Mouse (Mus musculus) cerebellum, adult 2 months (tissue): ENCODE results near the gene Elmod2. TPM values are rescaled to one million over a fixed set of nuclear protein-coding genes. Genes with fewer than 3 reads are reported as not detected.
A peak's percentile ranks its signal among the peaks of the same experiment; 100 is the strongest.
"Not testable (repeated sequence)": the region's sequence is repeated elsewhere in the genome, so short reads cannot be mapped to it uniquely, and the experiment has no call there.

Experiments used
- DNase-seq, 2 experiments: peaks; one replicate each; pipeline ENCODE4 v3.0.0; 2021
- H3K27ac ChIP-seq: fragments of 200-500 bp; 2 replicates; pipeline ENCODE4 v1.5.1; 2012; ENCODE audit warnings: low read length, control low read depth, inconsistent platforms; ENCODE audit not compliant: insufficient read depth
- H3K27me3 ChIP-seq: fragments of 200-500 bp; 2 replicates; pipeline ENCODE4 v1.6.1; 2012; ENCODE audit warnings: inconsistent platforms, mild to moderate bottlenecking, low read length, moderate library complexity; ENCODE audit not compliant: control insufficient read depth, insufficient read depth
- H3K4me1 ChIP-seq: fragments of 200-500 bp; 2 replicates; pipeline ENCODE4 v1.6.1; 2011; ENCODE audit warnings: low read length; ENCODE audit not compliant: control insufficient read depth, insufficient read depth
- H3K4me3 ChIP-seq: fragments of 200-500 bp; replicated peaks from 2 replicates; pipeline ENCODE3; 2011; ENCODE audit warnings: mild to moderate bottlenecking, low read depth, low read length, control low read depth; ENCODE audit not compliant: insufficient read depth
- CTCF ChIP-seq: fragments of 200-500 bp; IDR thresholded peaks from 2 replicates; pipeline ENCODE4 v1.5.1; 2011; ENCODE audit warnings: low read depth, mild to moderate bottlenecking, control low read depth, low read length, moderate library complexity, borderline replicate concordance; ENCODE audit not compliant: insufficient read depth
- POLR2A ChIP-seq: fragments of 200-500 bp; IDR thresholded peaks from 2 replicates; pipeline ENCODE4 v1.6.1; 2011; ENCODE audit warnings: low read length, control low read depth, borderline replicate concordance; ENCODE audit not compliant: insufficient read depth
- WGBS: fragments of 180-500 bp; shearing (Covaris S2); methylation state at CpG from one replicate; pipeline ENCODE4 v1.1.7; 2018; 5-methylcytosine and 5-hydroxymethylcytosine counted together
- polyA plus RNA-seq: library from polyadenylated mRNA; depleted of rRNA; stranded (reverse); fragments of >200 nt; gene quantifications from 2 replicates; pipeline ENCODE4 v1.2.3, GENCODE M21; 2012

Gene Elmod2
- polyA plus RNA-seq, 1 experiment, result 11.9 TPM

DNA sequence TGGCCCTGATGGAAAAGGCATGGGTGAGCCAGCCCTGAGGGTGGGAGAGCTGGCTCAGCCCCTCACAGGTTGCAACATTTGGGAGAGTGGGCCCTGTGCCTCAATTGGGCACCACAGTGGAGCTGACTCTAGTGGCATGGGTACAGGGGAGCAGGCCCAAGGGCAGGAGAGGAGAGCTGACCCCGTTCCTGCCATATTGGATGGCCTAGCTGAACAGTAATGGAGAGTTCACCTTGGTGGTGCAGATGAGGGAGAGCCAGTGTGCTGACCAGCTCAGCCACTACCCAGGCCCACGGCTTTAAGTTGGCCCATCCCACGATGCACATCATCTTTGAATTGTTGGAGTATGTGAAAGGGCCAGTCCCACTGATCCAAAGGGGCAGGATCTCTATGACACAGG lies 9.8 kb upstream of the Elmod2 start:
- WGBS, result 86% methylated on average over 3 of the region's 3 CpGs
- no peak overlapping the region for H3K27ac ChIP-seq
- TF ChIP-seq POLR2A, result no peak
- TF ChIP-seq CTCF, result no peak
- H3K4me1 ChIP-seq, result no peaks in the 10 kb centered on the region
- no peak for DNase-seq
- H3K27me3 ChIP-seq, result no peaks in the 10 kb centered on the region
- no peak overlapping the region for H3K4me3 ChIP-seq

DNA sequence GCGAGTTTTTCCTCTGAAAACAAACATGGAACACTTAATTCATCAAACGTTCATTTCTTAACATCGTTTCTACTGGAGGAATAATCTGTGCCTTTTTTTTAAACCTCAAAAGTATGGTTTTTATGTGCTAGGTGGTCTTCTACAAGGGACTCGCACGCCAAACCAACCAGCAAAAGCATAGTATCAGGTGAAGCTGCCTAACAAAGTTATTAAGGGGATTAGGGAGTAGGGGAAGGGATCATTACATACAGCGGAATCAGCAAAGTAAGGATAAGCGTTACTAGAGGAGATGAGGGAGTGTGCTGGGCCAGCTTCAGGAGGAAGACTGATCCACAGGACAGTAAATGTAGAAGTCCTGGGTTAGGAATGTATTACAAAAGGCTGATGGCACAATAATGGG lies 578 bp upstream of the Elmod2 start:
- DNase-seq, result no peak
- no peak for TF ChIP-seq CTCF
- no peak for TF ChIP-seq POLR2A
- Histone ChIP-seq H3K27ac (no peak overlapping the region), H3K4me1 (no peaks in the 10 kb centered on the region), H3K4me3 (peak overlapping the region; percentile 32), H3K27me3 (no peaks in the 10 kb centered on the region)
- WGBS, result 19% methylated on average over 7 of the region's 7 CpGs

DNA sequence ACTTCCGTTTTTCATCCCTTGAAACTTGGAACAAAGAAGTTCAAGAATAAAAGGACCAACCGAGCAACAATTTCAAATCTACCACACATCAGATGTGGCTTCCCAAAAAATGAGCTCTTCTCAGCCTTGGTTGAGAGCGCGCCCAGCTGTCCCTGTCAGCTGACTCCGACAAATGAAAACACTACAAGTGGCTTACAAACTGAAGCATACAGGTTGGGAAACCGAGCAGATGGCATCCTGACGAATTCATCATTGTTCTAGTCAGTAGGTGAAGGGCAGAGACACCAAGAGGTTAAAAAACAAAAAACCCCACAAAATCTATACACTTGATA lies 753 bp downstream of the Elmod2 start:
- H3K4me1 ChIP-seq, result no peaks in the 10 kb centered on the region
- peak overlapping the region; percentile 80 for H3K4me3 ChIP-seq
- no peaks in the 10 kb centered on the region for H3K27me3 ChIP-seq
- DNase-seq, result peak in 1 of 2 experiments; percentile 59
- 7% methylated on average over 7 of the region's 7 CpGs for WGBS
- no peak for TF ChIP-seq POLR2A
- TF ChIP-seq CTCF, result no peak
- H3K27ac ChIP-seq, result no peak overlapping the region

DNA sequence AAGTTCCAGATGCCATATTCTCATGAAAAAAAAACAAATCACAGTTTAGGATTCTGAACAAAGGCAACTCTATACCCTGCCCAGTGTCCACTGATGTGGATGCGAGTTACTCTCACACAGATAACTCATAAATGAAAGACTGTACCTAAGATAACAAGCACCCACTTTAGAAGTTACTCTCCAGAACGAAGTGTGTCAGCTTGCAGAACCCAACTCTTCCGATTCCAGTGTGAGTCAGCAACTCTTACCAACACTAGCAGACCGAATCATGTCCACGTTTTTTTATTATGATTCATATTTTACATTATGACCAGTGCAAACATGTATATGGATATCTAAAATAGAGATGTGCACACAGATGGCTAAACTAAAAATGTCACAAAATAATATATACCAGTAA lies 4.4 kb downstream of the Elmod2 start:
- no peak overlapping the region for H3K4me3 ChIP-seq
- no peaks in the 10 kb centered on the region for H3K27me3 ChIP-seq
- no peak overlapping the region for H3K27ac ChIP-seq
- 92% methylated on average over 5 of the region's 5 CpGs for WGBS
- H3K4me1 ChIP-seq, result no peaks in the 10 kb centered on the region
- DNase-seq, result no peak
- no peak for TF ChIP-seq POLR2A
- TF ChIP-seq CTCF, result no peak

DNA sequence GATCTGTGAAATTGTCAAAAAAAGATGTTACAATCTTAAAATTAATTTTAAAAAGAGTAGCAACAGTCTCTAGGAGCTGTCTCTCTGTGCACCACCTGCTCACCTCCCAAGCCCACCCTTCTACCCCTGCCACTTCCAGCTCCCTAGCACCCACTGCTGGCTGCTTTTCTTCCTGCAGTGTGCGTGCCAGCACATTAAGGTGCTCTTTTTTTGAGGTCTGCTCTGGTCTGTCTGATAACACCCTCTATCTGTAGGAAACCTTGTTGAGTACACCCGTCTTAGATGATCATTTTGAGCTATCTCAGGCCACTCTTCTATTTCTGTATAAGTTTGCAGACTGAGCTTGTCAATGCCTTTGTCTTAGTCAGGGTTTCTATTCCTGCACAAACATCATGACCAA lies 9.2 kb downstream of the Elmod2 start:
- no peak overlapping the region for H3K27ac ChIP-seq
- no peak for DNase-seq
- H3K27me3 ChIP-seq, result no peaks in the 10 kb centered on the region
- no peaks in the 10 kb centered on the region for H3K4me1 ChIP-seq
- H3K4me3 ChIP-seq, result no peak overlapping the region
- TF ChIP-seq CTCF (peak; percentile 18; the same call in 1 of the 2 replicates), POLR2A (no peak)
- WGBS, result 87% methylated on average over 2 of the region's 2 CpGs

DNA sequence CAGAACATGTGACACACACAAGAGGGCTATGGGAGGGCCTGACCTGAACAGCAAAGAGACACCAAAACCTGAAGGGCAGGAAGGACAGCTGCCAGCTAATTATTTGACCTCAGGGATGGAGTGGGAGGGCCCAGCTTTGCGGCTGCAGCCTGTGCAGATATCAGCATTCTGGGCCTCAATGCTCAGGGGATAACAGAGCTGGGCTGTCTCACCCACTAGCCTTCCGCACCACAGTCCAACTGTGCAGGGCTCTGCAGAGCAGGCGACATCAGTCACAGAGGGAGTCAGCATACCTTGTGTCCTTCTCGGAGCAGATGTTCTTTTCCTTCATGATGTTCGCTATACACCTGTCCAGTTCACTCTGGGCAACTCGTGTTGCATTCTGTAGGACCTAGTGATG lies 9.9 kb downstream of the Elmod2 start:
- TF ChIP-seq CTCF, result no peak
- TF ChIP-seq POLR2A, result no peak
- no peak overlapping the region for H3K27ac ChIP-seq
- WGBS, result 93% methylated on average over 6 of the region's 6 CpGs
- no peak for DNase-seq
- H3K4me1 ChIP-seq, result no peaks in the 10 kb centered on the region
- H3K4me3 ChIP-seq, result no peak overlapping the region
- no peaks in the 10 kb centered on the region for H3K27me3 ChIP-seq

DNA sequence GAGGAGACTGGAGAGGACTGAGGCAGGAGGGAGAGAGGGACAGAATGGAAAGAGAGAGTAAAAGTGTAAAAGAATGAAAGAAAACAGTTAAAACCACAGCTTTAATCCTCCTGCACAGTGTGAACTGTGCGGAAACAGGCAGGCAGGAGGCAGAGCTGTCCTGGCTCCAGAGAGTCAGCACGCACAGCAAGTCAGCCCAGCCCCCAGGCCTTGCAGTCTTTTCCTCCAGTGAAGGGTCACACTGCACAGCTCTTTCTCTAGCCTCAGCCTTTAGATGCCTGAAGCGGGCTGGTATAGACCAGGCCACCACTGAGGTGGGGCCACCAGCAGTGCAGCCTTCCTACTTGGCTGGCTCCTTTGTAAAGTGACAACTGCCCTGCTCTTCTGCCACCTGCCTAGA lies 11.7 kb downstream of the Elmod2 start:
- WGBS, result 54% methylated on average over 3 of the region's 3 CpGs
- no peak for DNase-seq
- H3K27me3 ChIP-seq, result no peaks in the 10 kb centered on the region
- H3K4me3 ChIP-seq, result no peak overlapping the region
- no peak overlapping the region for H3K27ac ChIP-seq
- H3K4me1 ChIP-seq, result no peaks in the 10 kb centered on the region
- TF ChIP-seq POLR2A (no peak), CTCF (no peak)

DNA sequence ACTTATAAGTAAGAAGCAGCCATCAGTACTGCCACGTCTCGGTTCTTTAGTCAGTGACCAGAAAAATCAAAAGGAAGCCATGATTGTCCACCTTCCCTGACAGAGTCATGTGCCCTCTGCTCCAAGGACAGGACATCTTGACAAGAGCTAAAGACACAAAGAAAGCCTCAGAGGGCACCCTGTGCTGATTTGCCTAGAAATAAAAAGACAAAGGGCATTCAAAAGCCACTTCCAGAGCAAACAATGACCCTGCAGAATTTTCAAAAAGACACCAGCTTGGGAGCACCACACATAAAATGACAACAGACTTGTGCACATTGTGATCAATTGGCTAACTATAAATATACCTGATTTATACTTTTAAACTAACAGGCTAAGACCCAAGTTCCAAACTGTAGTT lies 16.6 kb downstream of the Elmod2 start:
- WGBS, result 80% methylated on average over 2 of the region's 2 CpGs
- Histone ChIP-seq H3K4me1 (no peaks in the 10 kb centered on the region), H3K27ac (no peak overlapping the region), H3K27me3 (no peaks in the 10 kb centered on the region), H3K4me3 (no peak overlapping the region)
- DNase-seq, result no peak
- no peak for TF ChIP-seq POLR2A
- no peak for TF ChIP-seq CTCF

DNA sequence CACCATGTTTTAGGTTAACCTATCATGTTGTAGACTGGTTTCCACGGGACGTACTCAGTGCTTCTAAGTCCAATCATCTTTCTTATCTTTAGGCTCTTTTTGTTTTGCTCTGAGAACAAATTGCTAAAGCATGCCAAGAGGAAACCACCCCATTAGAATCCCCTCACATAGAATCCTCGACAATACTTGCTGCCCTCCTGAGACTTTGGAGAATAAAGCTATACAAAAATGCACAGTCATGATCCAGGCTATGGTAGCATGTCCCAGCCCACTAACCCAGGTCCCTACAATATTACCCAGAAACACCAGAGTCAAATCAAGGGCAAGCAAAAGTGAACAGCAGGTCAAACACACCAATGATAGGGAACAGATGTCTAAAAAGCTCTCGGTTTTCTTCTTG lies 17.2 kb downstream of the Elmod2 start:
- not testable (repeated sequence) for DNase-seq, H3K4me1 ChIP-seq, H3K27ac ChIP-seq, H3K27me3 ChIP-seq, H3K4me3 ChIP-seq
- WGBS, result 91% methylated on average over 4 of the region's 4 CpGs
